Mouse (Mus musculus) kidney, adult 2 months (tissue): ENCODE measurements around the gene Hif3a. TPM values are rescaled to one million over a fixed set of nuclear protein-coding genes. Genes with fewer than 3 reads are reported as not detected.

ENCODE experiments used
- DNase-seq: peaks from one replicate; pipeline ENCODE4 v3.0.0; 2021
- H3K27ac ChIP-seq: fragments of 200-500 bp; 2 replicates; pipeline ENCODE4 v1.5.1; 2012; ENCODE audit warnings: low read depth, low read length, control low read depth, inconsistent platforms; ENCODE audit not compliant: insufficient read depth
- H3K27me3 ChIP-seq: fragments of 200-500 bp; replicated peaks from 2 replicates; pipeline ENCODE4 v1.6.1; 2012; ENCODE audit warnings: mild to moderate bottlenecking, moderate library complexity, low read length, inconsistent platforms; ENCODE audit not compliant: control insufficient read depth, insufficient read depth
- H3K36me3 ChIP-seq: fragments of 200-500 bp; 2 replicates; pipeline ENCODE4 v1.6.1; 2012; ENCODE audit warnings: mild to moderate bottlenecking, moderate library complexity, low read length, inconsistent platforms; ENCODE audit not compliant: control insufficient read depth, insufficient read depth
- H3K4me1 ChIP-seq: fragments of 200-500 bp; 2 replicates; pipeline ENCODE4 v1.6.1; 2011; ENCODE audit warnings: low read length; ENCODE audit not compliant: control insufficient read depth, insufficient read depth
- H3K4me3 ChIP-seq: fragments of 200-500 bp; 2 replicates; pipeline ENCODE4 v1.5.1; 2011; ENCODE audit warnings: mild to moderate bottlenecking, low read depth, low read length, control low read depth; ENCODE audit not compliant: insufficient read depth
- CTCF ChIP-seq: fragments of 200-500 bp; conservative IDR thresholded peaks from 2 replicates; pipeline ENCODE4 v1.5.1; 2011; ENCODE audit warnings: low read depth, mild to moderate bottlenecking, control low read depth, low read length, moderate library complexity, mixed read lengths; ENCODE audit not compliant: insufficient read depth, insufficient read length
- POLR2A ChIP-seq: fragments of 200-500 bp; IDR thresholded peaks from one replicate; pipeline ENCODE4 v1.6.1; 2011; ENCODE audit warnings: low read depth, low read length, control low read depth
- WGBS: fragments of 180-500 bp; shearing (Covaris S2); methylation state at CpG from one replicate; pipeline ENCODE4 v1.1.7; 2018; 5-methylcytosine and 5-hydroxymethylcytosine counted together
- polyA plus RNA-seq: library from polyadenylated mRNA; depleted of rRNA; stranded (reverse); fragments of >200 nt; gene quantifications from 2 replicates; pipeline ENCODE4 v1.2.3, GENCODE M21; 2012

Hif3a gene
- polyA plus RNA-seq, 1 experiment: 0.95 TPM

DNA sequence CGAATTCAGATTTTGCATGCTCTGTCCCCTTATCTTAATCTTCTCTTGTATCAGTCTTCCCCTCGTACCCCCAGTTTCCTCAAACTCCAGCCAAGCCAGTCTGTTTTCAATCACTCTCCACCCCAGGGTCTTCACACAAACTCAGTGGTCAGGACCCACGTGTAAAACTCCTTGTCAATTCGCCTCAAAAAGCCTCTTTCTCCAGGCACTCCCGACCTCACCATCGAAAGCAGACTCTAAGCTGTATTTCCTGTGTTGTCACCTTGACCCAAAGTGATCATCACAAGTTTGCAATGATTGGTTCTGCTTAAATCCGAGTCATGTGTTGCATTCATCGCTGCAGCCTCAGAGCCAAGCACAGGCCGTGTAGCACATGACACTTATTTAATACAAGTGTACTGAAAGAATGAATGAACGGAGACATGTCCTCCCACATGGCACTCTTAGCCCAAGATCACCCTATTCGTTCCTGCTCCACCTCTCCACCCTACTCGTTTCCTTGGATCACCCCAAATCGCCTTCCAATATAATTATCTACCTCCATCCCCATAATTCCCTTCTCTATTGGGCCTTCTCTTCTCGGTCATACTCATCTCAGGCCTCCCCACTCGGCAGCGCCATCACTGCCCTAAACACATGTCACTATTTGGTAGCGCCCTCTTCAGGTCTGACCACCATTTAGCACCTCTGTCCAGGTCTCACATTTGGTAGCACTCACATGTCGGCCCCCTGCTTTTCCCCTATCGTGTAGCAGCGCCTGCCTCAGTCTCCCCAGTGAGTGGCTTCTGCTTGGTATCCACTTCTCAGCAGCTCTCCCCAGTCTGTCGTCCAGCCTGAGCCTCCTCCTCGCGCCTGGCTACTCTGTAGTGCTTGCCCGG, 35.3 kb downstream of the Hif3a start:
- Histone ChIP-seq H3K36me3 (no peaks in the 10 kb centered on the region), H3K4me3 (peak overlapping the region; percentile 95), H3K4me1 (peaks cover 42% of the 10 kb centered on the region), H3K27me3 (no peaks in the 10 kb centered on the region), H3K27ac (peak overlapping the region; percentile 98)
- no peak for TF ChIP-seq POLR2A
- peak; percentile 67 for TF ChIP-seq CTCF
- 5% methylated on average over 24 of the region's 24 CpGs for WGBS
- DNase-seq: peak; percentile 82

DNA sequence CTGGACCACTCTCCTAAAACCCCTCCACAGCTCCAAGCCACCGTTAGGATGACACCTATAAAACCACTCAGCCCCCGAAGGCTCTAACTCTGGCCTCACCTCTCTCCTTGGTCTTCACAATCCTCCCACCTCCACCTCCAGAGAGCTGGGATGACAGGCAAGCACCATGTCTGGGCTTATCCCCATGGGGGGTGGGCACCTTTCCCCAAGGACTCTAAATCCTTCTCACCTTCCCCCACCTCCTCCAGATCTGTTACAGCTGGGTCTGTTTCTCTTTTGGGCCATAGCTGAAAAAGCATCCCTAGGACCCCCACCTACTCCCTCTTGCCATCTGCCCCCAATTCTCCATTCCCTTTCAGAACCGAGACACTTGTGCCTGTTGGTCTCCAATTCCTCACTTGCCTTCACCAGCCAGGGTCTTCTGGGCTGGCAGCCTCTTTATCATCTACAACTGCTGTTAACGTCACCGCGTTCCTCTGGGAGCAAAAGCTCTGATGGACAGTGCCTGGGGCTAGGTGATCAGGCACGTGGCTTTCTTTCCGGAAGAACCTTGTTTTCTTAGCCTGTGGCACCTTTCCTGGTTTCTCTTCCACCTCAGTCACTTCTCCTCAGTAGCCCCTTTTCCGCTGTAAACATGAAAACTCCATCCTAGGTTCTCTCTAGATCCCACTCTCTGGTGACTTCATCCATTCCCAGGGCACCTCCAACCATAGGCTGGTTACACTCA, 36.2 kb downstream of the Hif3a start:
- H3K27me3 ChIP-seq: no peaks in the 10 kb centered on the region
- peak overlapping the region; percentile 64; the same call in 1 of the 2 replicates for H3K27ac ChIP-seq
- H3K36me3 ChIP-seq: no peaks in the 10 kb centered on the region
- TF ChIP-seq POLR2A (no peak), CTCF (no peak)
- 44% methylated on average over 9 of the region's 9 CpGs for WGBS
- H3K4me1 ChIP-seq: peaks cover 42% of the 10 kb centered on the region
- no peak for DNase-seq
- H3K4me3 ChIP-seq: no peak overlapping the region

DNA sequence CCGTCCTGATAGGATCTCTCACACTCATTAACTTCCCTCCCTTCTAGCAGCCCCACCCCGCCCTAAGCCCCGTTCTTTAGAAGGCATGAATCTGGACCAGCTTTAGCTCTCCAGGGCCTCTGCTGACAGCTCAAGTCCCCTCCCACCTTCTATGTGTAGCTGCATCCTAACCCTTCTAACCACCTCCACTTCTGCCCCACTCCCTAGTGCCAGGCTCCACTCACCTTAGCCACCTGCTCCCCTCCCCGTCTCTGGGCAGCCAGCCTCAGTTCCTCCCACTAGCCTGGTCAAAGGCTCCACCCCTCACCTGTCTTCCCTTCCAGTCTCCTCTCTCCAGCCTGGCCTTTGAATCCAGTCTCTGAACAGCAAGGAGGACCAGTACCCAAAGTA, 36.7 kb downstream of the Hif3a start:
- Histone ChIP-seq H3K27ac (peak overlapping the region; percentile 64), H3K36me3 (no peaks in the 10 kb centered on the region), H3K4me3 (no peak overlapping the region), H3K27me3 (no peaks in the 10 kb centered on the region), H3K4me1 (peaks cover 42% of the 10 kb centered on the region)
- WGBS: 27% methylated on average over 4 of the region's 4 CpGs
- peak; percentile 67 for DNase-seq
- TF ChIP-seq POLR2A (no peak), CTCF (no peak)

- WGBS: 29% methylated on average over 10 of the region's 10 CpGs
- TF ChIP-seq CTCF (no peak), POLR2A (no peak)
- Histone ChIP-seq H3K36me3 (no peaks in the 10 kb centered on the region), H3K4me3 (no peak overlapping the region), H3K4me1 (peaks cover 42% of the 10 kb centered on the region), H3K27me3 (no peaks in the 10 kb centered on the region), H3K27ac (peak overlapping the region; percentile 64)
- peak; percentile 85 for DNase-seq
Observed at GRCm38 (mm10) chr7:17024814-17025504, 37.3 kb downstream of the Hif3a start.

DNA sequence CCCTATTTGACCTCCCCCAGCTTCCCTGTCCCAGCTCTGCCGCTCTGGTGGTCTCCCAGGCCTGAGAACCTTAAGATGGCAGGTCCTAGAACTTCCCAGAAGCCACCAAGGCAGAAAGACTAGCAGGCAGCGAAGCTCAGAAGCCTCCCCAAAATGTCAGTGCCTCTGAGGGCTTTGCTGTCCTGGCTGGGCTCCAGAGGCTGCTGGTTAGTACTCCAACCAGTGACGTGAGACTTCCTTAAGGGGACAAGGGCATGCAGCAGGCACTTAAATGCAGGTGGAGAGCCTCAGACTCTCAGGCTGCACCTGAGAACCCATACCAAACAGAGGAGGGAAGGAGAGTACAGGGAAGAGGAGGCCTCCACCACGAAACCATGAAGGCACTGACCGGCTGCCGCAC, 38.1 kb downstream of the Hif3a start:
- TF ChIP-seq CTCF (no peak), POLR2A (no peak)
- Histone ChIP-seq H3K4me1 (peaks cover 42% of the 10 kb centered on the region), H3K27ac (peak overlapping the region; percentile 64), H3K36me3 (no peaks in the 10 kb centered on the region), H3K4me3 (no peak overlapping the region), H3K27me3 (no peaks in the 10 kb centered on the region)
- DNase-seq: peak; percentile 65
- 46% methylated on average over 6 of the region's 6 CpGs for WGBS

DNA sequence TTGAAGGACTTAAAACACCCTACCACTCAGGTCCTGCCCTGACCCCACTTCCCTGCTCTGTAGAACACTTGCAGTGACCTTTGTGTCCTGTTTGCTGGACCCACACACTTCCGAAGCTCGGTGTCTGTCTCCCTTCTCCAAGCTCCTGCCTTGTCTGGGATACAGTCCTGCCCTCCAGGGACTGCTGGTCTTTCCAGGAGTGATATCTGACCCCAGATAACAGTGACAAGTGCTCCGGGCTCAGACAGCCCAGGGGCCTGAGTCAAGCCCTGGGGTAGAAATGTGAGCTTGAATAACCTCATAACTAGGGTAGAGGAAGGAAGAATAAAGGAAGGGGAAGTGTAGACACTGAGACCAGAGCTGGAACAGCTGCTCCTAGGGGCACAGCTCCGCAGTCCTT, 38.5 kb downstream of the Hif3a start:
- WGBS: 14% methylated on average over 4 of the region's 4 CpGs
- Histone ChIP-seq H3K27ac (peak overlapping the region; percentile 64), H3K4me1 (peaks cover 42% of the 10 kb centered on the region), H3K27me3 (no peaks in the 10 kb centered on the region), H3K4me3 (no peak overlapping the region), H3K36me3 (no peaks in the 10 kb centered on the region)
- peak; percentile 42 for DNase-seq
- TF ChIP-seq POLR2A (no peak), CTCF (no peak)

GRCm38 (mm10) chr7:17022176-17022575, 40.1 kb downstream of the Hif3a start:
- no peak for DNase-seq
- WGBS: 93% methylated on average over 15 of the region's 15 CpGs
- Histone ChIP-seq H3K36me3 (no peaks in the 10 kb centered on the region), H3K27ac (no peak overlapping the region), H3K4me1 (peaks cover 51% of the 10 kb centered on the region), H3K27me3 (no peaks in the 10 kb centered on the region), H3K4me3 (no peak overlapping the region)
- TF ChIP-seq CTCF (no peak), POLR2A (no peak)
